Mouse (Mus musculus) heart, postnatal 10 days (tissue): ENCODE results near the gene Fancl. TPM values are rescaled to one million over a fixed set of nuclear protein-coding genes. Genes with fewer than 3 reads are reported as not detected.
"Not testable (repeated sequence)": the region's sequence is repeated elsewhere in the genome, so short reads cannot be mapped to it uniquely, and the experiment has no call there.

ENCODE experiments used
- DNase-seq, 2 experiments: peaks; one replicate each; pipeline ENCODE4 v3.0.0; 2021
- intact Hi-C: fragments of 180-260 bp; cut with DNase I; formaldehyde crosslinking; loops from one replicate; pipeline ENCODE4 v1.15.1; 2025
- total RNA-seq, 2 experiments: library from RNA; stranded (reverse); gene quantifications; 2 replicates each; pipeline ENCODE4 v1.2.3; 2021

Gene Fancl
- total RNA-seq = 10 to 100 TPM in 1 of 2 experiments, 1 to 10 TPM in 1; 9.6 to 12.1 TPM

- intact Hi-C loops = loop anchor here (5.0 to 10.0 kb wide), 2 partner anchors 171 to 206 kb away; partner anchors contain the start of genes 5730522E02Rik, Gm6899 and Vrk2
- DNase-seq = no peak
These were observed at the start of gene Fancl for GRCm38 (mm10) chr11:26385971-26386370. Fancl (plus strand) TSS chr11:26386135.

GRCm38 (mm10) chr11:26336848-26337247 is 49.1 kb upstream of the Fancl start:
- intact Hi-C loops = no loop called here
- no peak for DNase-seq

- intact Hi-C loops, DNase-seq: not testable (repeated sequence)
These were observed 15.8 kb upstream of the Fancl start for GRCm38 (mm10) chr11:26370176-26370575.

- intact Hi-C loops, DNase-seq: not testable (repeated sequence)
These were observed 14.0 kb upstream of the Fancl start for GRCm38 (mm10) chr11:26371980-26372379.

GRCm38 (mm10) chr11:26374132-26374531 is 11.8 kb upstream of the Fancl start:
- no peak for DNase-seq
- intact Hi-C loops = no loop called here

GRCm38 (mm10) chr11:26378074-26378473 is 7.9 kb upstream of the Fancl start:
- DNase-seq = no peak
- intact Hi-C loops = no loop called here

GRCm38 (mm10) chr11:26381499-26381898 is 4.4 kb upstream of the Fancl start:
- intact Hi-C loops = loop anchor here (10.0 kb wide), 1 partner anchor 167 kb away; the partner anchor contains the start of gene 5730522E02Rik
- DNase-seq = no peak

GRCm38 (mm10) chr11:26386678-26387077 is 743 bp downstream of the Fancl start:
- intact Hi-C loops = loop anchor here (5.0 to 10.0 kb wide), 2 partner anchors 172 to 206 kb away; partner anchors contain the start of genes 5730522E02Rik, Gm6899 and Vrk2
- DNase-seq = no peak

- intact Hi-C loops = loop anchor here (5.0 to 10.0 kb wide), 2 partner anchors 172 to 205 kb away; partner anchors contain the start of genes 5730522E02Rik, Gm6899 and Vrk2
- peak; percentile 94 to 95 for DNase-seq
These were observed 1.2 kb downstream of the Fancl start for GRCm38 (mm10) chr11:26387087-26387611.

- no peak for DNase-seq
- intact Hi-C loops = no loop called here
These were observed 9.6 kb downstream of the Fancl start for GRCm38 (mm10) chr11:26395561-26395960.

GRCm38 (mm10) chr11:26412972-26413371 is 27.0 kb downstream of the Fancl start:
- no peak for DNase-seq
- intact Hi-C loops = no loop called here

GRCm38 (mm10) chr11:26421472-26421871 is 35.5 kb downstream of the Fancl start:
- intact Hi-C loops = no loop called here
- DNase-seq = no peak

GRCm38 (mm10) chr11:26434229-26434628 is 48.3 kb downstream of the Fancl start:
- no peak for DNase-seq
- intact Hi-C loops = no loop called here

- intact Hi-C loops = no loop called here
- DNase-seq = no peak
These were observed 51.9 kb downstream of the Fancl start for GRCm38 (mm10) chr11:26437818-26438217.

- intact Hi-C loops = no loop called here
- no peak for DNase-seq
These were observed 55.2 kb downstream of the Fancl start for GRCm38 (mm10) chr11:26441121-26441520.

- intact Hi-C loops = no loop called here
- DNase-seq = no peak
These were observed 58.4 kb downstream of the Fancl start for GRCm38 (mm10) chr11:26444374-26444773.

GRCm38 (mm10) chr11:26449789-26450188 is 63.9 kb downstream of the Fancl start:
- DNase-seq = no peak
- intact Hi-C loops = no loop called here

GRCm38 (mm10) chr11:26450636-26451035 is 64.7 kb downstream of the Fancl start:
- DNase-seq = no peak
- intact Hi-C loops = no loop called here

- intact Hi-C loops = no loop called here
- DNase-seq = no peak
These were observed 65.3 kb downstream of the Fancl start for GRCm38 (mm10) chr11:26451228-26451627.

GRCm38 (mm10) chr11:26452693-26453092 is 66.8 kb downstream of the Fancl start:
- intact Hi-C loops = no loop called here
- no peak for DNase-seq

GRCm38 (mm10) chr11:26454081-26454480 is 68.1 kb downstream of the Fancl start:
- DNase-seq = no peak
- intact Hi-C loops = no loop called here

GRCm38 (mm10) chr11:26477037-26477739 is 91.3 kb downstream of the Fancl start:
- no peak for DNase-seq
- intact Hi-C loops = no loop called here
